Mouse (Mus musculus): ENCODE results near the gene Agfg1. TPM values are rescaled to one million over a fixed set of nuclear protein-coding genes. Genes with fewer than 3 reads are reported as not detected.

Gene Agfg1
- polyA plus RNA-seq, 1 experiment, result 77.5 TPM

DNA sequence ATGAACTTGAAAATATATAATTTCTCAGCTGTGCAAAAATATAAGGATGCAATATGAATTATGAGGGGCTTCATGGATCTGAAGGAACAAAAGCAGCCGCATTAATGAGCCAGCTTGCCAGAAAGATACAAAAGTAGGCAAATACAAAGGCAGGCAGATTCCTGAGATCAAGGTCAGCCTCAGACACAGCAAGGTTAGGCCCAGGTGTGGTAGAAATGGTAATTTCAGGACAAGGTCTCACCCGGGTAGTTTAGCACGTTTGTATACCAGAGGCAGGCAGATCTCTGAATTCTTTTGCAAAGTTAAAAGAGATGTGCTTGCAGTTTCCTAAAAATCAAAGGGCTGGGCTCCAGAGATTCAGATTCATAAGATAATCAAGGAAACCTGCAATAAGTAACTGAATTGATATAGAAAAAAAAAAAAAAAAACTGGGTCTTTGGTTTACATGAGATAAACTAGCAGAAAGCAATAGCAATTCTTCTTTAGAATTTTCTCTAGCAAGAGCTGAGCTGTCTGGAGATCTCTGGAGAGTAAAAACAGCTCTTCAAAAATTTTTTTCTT is 18.6 kb upstream of the Agfg1 start:
- TF ChIP-seq CTCF (IDR thresholded peaks at IDR 0.05; ENCODE audit: borderline replicate concordance, insufficient read depth, low read length) (no peak), POLR2A (IDR thresholded peaks at IDR 0.05; ENCODE audit: low read depth, low read length) (no peak)
- H3K4me1 ChIP-seq (ENCODE audit: control insufficient read depth, insufficient read depth, low read length), result peaks cover 2% of the 10 kb centered on the region; the same call in 1 of the 2 replicates
- no peak overlapping the region for H3K27ac ChIP-seq (ENCODE audit: insufficient read depth, low read length)
- no peak overlapping the region for H3K4me3 ChIP-seq (ENCODE audit: insufficient read depth, low read length)

DNA sequence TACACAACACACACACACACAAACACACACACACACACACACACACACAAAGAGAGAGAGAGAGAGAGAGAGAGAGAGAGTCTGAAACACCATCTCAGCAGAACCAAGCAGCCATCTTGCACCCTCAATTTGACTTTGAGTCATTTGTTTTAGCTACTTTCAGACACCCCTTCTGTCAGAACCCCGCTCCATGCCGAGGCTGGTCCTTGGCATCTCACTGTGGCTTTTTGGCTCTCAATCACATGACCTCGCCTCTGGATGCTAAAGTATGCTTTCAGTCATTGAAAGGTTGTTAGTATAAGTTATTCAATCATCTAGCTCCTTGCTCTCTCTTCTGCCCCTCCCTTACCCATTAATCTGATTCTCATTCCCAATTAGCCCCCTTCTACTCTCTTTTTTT is 17.4 kb upstream of the Agfg1 start:
- Histone ChIP-seq H3K27ac (ENCODE audit: insufficient read depth, low read length) (no peak overlapping the region), H3K4me1 (ENCODE audit: control insufficient read depth, insufficient read depth, low read length) (peaks cover 2% of the 10 kb centered on the region; the same call in 1 of the 2 replicates), H3K4me3 (ENCODE audit: insufficient read depth, low read length) (no peak overlapping the region)
- TF ChIP-seq CTCF (IDR thresholded peaks at IDR 0.05; ENCODE audit: borderline replicate concordance, insufficient read depth, low read length) (no peak), POLR2A (IDR thresholded peaks at IDR 0.05; ENCODE audit: low read depth, low read length) (no peak)

DNA sequence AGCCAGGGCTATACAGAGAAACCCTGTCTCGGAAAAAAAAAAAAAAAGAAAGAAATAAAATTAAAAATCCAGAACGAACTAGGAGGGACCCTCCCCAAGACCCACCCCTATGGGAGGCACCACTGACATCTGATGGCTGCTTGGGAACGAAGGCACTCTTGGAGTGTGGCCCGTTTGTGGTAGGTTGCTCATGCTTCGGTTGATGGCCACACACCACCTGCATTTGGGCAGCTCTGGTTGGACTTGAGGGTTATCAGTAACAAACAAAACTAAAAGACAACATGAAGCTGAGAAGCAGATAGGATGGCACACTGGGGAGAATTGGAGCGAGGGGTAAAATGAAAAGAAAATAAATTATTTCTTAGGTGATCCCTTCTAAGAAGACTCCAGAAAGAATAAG is 15.1 kb upstream of the Agfg1 start:
- Histone ChIP-seq H3K4me1 (ENCODE audit: control insufficient read depth, insufficient read depth, low read length) (peaks cover 2% of the 10 kb centered on the region; the same call in 1 of the 2 replicates), H3K27ac (ENCODE audit: insufficient read depth, low read length) (no peak overlapping the region), H3K4me3 (ENCODE audit: insufficient read depth, low read length) (no peak overlapping the region)
- no peak for TF ChIP-seq POLR2A (IDR thresholded peaks at IDR 0.05; ENCODE audit: low read depth, low read length)
- TF ChIP-seq CTCF (IDR thresholded peaks at IDR 0.05; ENCODE audit: borderline replicate concordance, insufficient read depth, low read length), result no peak

DNA sequence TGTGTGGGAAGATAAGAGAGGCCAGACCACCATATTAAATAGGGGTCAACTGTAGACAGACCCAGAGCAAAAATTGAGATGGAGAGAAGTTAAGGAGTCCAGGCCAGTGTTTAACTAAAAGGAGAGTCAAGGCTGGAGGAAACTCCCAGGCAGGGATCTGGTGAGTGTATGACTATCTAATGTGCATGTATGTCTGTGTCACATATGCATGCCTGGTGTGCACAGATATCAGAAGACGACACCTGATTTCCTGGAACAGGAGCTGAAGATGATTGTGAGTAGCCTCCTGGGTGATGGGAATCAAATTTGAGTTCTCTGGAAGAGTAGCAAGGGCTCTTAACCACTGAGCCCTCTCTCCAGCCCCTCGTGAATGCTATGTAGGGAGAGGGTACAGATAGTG is 14.0 kb upstream of the Agfg1 start:
- H3K27ac ChIP-seq (ENCODE audit: insufficient read depth, low read length), result no peak overlapping the region
- no peaks in the 10 kb centered on the region for H3K4me1 ChIP-seq (ENCODE audit: control insufficient read depth, insufficient read depth, low read length)
- no peak for TF ChIP-seq POLR2A (IDR thresholded peaks at IDR 0.05; ENCODE audit: low read depth, low read length)
- TF ChIP-seq CTCF (IDR thresholded peaks at IDR 0.05; ENCODE audit: borderline replicate concordance, insufficient read depth, low read length), result no peak
- H3K4me3 ChIP-seq (ENCODE audit: insufficient read depth, low read length), result no peak overlapping the region

DNA sequence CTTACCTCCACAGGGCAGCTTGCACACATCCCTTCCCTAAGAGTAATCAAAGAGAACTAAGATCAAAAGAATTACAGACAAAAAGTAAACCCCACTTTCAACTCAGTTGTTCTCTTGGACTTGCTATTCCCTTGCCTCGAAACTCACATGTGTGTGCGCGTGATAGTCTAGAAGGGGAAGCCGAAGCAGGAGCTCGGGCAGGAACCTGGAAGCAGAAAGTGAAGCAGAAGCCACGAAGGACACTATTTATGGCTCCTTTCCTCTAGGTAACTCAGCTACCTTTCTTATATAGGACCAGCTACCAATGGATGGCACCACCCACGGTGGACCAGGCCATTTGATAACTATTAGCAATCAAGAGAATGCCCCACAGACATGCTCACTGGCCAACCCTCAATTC is 13.5 kb upstream of the Agfg1 start:
- Histone ChIP-seq H3K4me3 (ENCODE audit: insufficient read depth, low read length) (no peak overlapping the region), H3K27ac (ENCODE audit: insufficient read depth, low read length) (no peak overlapping the region), H3K4me1 (ENCODE audit: control insufficient read depth, insufficient read depth, low read length) (no peaks in the 10 kb centered on the region)
- TF ChIP-seq CTCF (IDR thresholded peaks at IDR 0.05; ENCODE audit: borderline replicate concordance, insufficient read depth, low read length) (no peak), POLR2A (IDR thresholded peaks at IDR 0.05; ENCODE audit: low read depth, low read length) (no peak)

DNA sequence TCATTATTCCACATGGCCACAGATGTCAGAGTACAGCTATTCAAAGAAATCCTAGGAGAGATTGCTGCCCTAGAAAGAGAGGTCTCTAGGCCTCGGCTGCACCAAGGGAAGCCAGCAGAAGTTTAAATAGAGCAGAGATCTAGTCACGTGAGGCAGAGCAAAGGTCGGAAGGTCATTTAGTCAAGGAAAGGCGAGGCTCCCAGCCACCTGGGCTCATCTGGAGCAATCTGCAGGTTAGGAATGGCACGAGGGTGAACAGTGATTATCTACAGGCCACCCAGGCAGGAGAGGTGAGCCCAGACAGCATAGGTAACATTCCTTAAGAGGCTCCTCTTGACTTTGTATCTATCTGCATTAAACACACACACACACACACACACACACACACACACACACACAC is 12.4 kb upstream of the Agfg1 start:
- no peak overlapping the region for H3K27ac ChIP-seq (ENCODE audit: insufficient read depth, low read length)
- TF ChIP-seq POLR2A (IDR thresholded peaks at IDR 0.05; ENCODE audit: low read depth, low read length) (no peak), CTCF (IDR thresholded peaks at IDR 0.05; ENCODE audit: borderline replicate concordance, insufficient read depth, low read length) (no peak)
- H3K4me3 ChIP-seq (ENCODE audit: insufficient read depth, low read length), result no peak overlapping the region
- peaks cover 1% of the 10 kb centered on the region; the same call in 1 of the 2 replicates for H3K4me1 ChIP-seq (ENCODE audit: control insufficient read depth, insufficient read depth, low read length)

DNA sequence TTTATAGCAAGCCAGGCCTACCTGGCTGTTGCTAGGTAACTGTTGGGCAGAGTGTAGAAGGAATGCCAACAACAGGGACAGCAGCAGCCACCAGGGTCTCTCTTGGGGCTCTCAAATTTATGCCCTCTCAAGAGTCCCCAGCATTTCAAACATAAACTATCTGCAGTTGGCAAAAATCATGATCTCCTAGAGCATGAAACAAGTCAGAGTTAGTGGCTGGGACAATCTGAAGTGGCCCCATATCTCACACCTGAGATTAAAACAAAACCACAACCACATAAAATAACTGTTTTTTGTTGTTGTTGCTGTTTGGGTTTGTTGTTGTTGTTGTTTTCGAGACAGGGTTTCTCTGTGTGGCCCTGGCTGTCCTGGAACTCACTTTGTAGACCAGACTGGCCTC is 8.5 kb upstream of the Agfg1 start:
- TF ChIP-seq POLR2A (IDR thresholded peaks at IDR 0.05; ENCODE audit: low read depth, low read length), result no peak
- no peak for TF ChIP-seq CTCF (IDR thresholded peaks at IDR 0.05; ENCODE audit: borderline replicate concordance, insufficient read depth, low read length)

DNA sequence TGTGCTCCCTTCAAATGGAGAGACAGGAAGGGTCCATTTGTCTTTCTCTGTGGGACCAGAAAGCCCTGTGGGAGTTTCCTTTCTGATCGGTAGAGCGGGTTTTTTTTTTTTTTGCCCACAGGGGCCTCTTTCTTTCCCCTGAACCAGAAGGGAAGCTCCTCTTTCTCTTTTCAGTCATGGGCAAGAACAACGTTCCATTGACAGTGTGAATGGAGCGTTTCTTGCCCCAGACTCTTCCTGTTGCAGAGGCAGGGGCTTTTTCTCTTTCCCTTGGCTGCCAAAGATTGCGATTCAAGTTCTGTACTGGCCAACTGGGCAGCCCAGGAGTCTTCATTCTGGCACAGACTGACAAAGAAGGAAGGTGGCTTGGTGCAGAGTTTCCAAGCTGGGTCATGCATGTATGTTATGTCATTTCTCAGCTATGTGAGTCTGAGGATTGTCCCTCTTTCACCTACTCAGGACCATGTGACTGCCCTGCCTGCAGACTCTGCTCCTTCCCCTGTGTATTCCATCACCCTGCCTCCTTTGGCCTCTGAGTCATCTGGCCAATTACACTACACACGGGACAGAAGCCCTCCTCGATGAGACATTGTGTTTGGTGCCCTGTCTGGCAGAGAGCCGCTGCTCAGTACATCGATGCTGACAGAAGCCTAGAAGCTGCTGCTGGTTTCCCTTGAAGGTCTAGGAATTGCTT is 7.6 kb upstream of the Agfg1 start:
- TF ChIP-seq CTCF (IDR thresholded peaks at IDR 0.05; ENCODE audit: borderline replicate concordance, insufficient read depth, low read length) (no peak), POLR2A (IDR thresholded peaks at IDR 0.05; ENCODE audit: low read depth, low read length) (no peak)
- Histone ChIP-seq H3K4me3 (ENCODE audit: insufficient read depth, low read length) (no peak overlapping the region), H3K27ac (ENCODE audit: insufficient read depth, low read length) (peak overlapping the region; percentile 1; the same call in 1 of the 2 replicates)

More for the DNA sequence above, 8.5 kb upstream of the Agfg1 start:
- peaks cover 6% of the 10 kb centered on the region for H3K4me1 ChIP-seq (ENCODE audit: control insufficient read depth, insufficient read depth, low read length)
- H3K4me3 ChIP-seq (ENCODE audit: insufficient read depth, low read length), result no peak overlapping the region
- H3K27ac ChIP-seq (ENCODE audit: insufficient read depth, low read length), result no peak overlapping the region

DNA sequence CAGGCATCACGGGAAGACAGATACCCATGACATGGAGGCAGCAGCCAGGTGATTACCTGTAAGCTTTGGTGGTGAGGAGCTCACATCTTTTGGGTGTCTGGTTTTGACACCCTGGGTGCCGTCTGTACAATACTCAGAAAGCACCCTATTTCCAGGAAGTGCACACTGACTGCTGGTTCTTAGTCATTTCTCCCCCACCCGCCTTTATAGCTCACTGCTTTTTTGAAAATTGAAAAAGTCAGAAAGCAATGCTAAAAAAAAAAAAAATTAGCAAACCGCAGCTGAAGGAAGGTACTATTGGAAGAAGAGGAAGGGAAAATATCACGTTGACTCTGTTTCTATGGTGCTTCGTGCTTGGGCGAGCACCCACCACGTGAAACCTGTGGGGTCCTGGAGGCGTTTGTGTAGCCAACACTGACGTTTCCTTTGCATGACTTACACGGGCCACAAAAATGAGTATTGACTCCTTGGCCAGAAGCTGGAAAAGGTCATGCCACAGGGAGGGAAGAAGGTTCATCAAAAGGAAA is 6.7 kb upstream of the Agfg1 start:
- Histone ChIP-seq H3K4me3 (ENCODE audit: insufficient read depth, low read length) (no peak overlapping the region), H3K27ac (ENCODE audit: insufficient read depth, low read length) (peak overlapping the region; percentile 1; the same call in 1 of the 2 replicates), H3K4me1 (ENCODE audit: control insufficient read depth, insufficient read depth, low read length) (peaks cover 6% of the 10 kb centered on the region)
- TF ChIP-seq POLR2A (IDR thresholded peaks at IDR 0.05; ENCODE audit: low read depth, low read length) (no peak), CTCF (IDR thresholded peaks at IDR 0.05; ENCODE audit: borderline replicate concordance, insufficient read depth, low read length) (no peak)

More for the DNA sequence above, 7.6 kb upstream of the Agfg1 start:
- H3K4me1 ChIP-seq (ENCODE audit: control insufficient read depth, insufficient read depth, low read length), result peaks cover 6% of the 10 kb centered on the region

DNA sequence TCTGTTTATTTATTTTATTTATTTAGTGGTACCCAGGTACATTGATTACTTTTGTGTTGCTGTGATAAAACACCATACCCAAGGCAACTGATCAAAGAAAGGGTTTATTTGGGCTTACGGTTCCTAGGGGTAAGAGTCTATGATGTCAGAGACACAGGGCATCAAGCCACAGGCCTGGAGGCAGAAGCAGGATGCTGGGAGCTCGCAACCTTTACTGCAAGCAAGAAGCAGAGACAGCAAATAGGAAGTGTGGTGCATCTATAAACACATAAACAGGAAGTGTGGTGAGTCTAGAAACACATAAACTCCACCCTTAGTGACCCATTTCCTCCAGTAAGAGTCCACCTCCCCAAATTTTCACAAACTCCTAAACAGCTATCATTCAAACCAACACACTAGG is 5.8 kb upstream of the Agfg1 start:
- H3K27ac ChIP-seq (ENCODE audit: insufficient read depth, low read length), result no peak overlapping the region
- no peak overlapping the region for H3K4me3 ChIP-seq (ENCODE audit: insufficient read depth, low read length)
- peaks cover 6% of the 10 kb centered on the region for H3K4me1 ChIP-seq (ENCODE audit: control insufficient read depth, insufficient read depth, low read length)
- TF ChIP-seq POLR2A (IDR thresholded peaks at IDR 0.05; ENCODE audit: low read depth, low read length) (no peak), CTCF (IDR thresholded peaks at IDR 0.05; ENCODE audit: borderline replicate concordance, insufficient read depth, low read length) (no peak)
